Mouse (Mus musculus): ENCODE measurements around the gene Pik3r1. TPM values are rescaled to one million over a fixed set of nuclear protein-coding genes. Genes with fewer than 3 reads are reported as not detected.

Gene Pik3r1
- total and polyA plus RNA-seq, 3 experiments: 23.7 to 132 (median 111) TPM

DNA sequence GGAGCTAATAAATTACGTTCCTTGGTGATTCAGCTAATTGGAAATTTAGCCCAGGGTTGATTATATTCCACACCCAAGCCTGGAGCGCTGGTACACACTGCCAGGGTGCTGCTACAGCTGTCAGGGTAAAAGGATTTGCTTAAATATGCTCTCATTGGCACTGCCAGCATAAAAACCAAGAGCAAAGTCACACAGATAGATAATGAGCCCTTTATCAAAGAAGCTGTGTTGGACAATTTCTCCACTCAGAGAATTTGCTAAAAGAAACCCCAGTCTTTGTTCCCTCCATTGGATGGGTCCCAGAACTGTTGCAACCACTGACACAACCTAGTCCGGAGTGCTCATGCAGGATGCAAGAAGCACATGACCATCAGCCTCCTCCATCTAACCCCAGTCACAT, 9.8 kb upstream of the Pik3r1 start:
- Histone ChIP-seq H3K36me3 (ENCODE audit: control insufficient read depth, insufficient read depth, low read length) (no peaks in the 10 kb centered on the region), H3K27ac (no peak overlapping the region), H3K79me2 (replicated peaks; ENCODE audit: control insufficient read depth, insufficient read depth, low read length) (no peaks in the 10 kb centered on the region), H3K27me3 (ENCODE audit: control insufficient read depth, insufficient read depth, low read length) (no peaks in the 10 kb centered on the region), H3K4me3 (no peak overlapping the region), H3K9ac (ENCODE audit: low read depth, low read length) (no peak overlapping the region), H3K4me1 (ENCODE audit: control insufficient read depth, insufficient read depth, low read length) (no peaks in the 10 kb centered on the region; the same call in 1 of the 2 replicates)
- 83% methylated on average over 3 of the region's 3 CpGs for WGBS
- no peak for DNase-seq
- TF ChIP-seq POLR2A (IDR thresholded peaks at IDR 0.05; ENCODE audit: insufficient read depth, low read depth, low read length) (no peak), EP300 (IDR thresholded peaks at IDR 0.05; ENCODE audit: insufficient read depth, low read depth, low read length) (no peak), CTCF (IDR thresholded peaks at IDR 0.05) (no peak)
- intact Hi-C loops (cut with DNase I): no loop called here

DNA sequence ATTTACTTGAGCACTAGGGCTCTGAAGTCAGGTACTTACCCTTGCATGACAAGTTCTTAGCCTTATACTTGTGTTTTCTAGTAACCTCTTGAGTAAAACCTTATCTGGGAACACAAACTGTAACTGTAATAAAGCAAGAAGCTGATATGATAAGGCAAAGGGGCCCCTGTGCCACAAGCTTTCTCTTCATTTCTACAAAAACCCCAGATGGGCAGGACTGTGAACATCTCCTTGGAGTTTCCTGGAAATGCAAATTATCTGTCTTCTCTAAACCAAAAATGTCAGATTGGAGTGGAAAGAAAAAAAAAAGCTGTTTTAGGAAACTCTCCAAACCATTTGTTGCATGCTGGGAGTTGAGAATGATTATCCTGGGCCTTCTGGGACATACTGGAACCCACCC, 3.1 kb upstream of the Pik3r1 start:
- no peak for DNase-seq
- no peaks in the 10 kb centered on the region for H3K36me3 ChIP-seq (ENCODE audit: control insufficient read depth, insufficient read depth, low read length)
- intact Hi-C loops (cut with DNase I): loop anchor here (2.0 kb wide), 1 partner anchor 38 kb away; no protein-coding TSS in a partner anchor
- no peak overlapping the region for H3K27ac ChIP-seq
- no peaks in the 10 kb centered on the region for H3K27me3 ChIP-seq (ENCODE audit: control insufficient read depth, insufficient read depth, low read length)
- no peak overlapping the region for H3K4me3 ChIP-seq
- peaks cover under 1% of the 10 kb centered on the region; the same call in 1 of the 2 replicates for H3K79me2 ChIP-seq (replicated peaks; ENCODE audit: control insufficient read depth, insufficient read depth, low read length)
- TF ChIP-seq POLR2A (IDR thresholded peaks at IDR 0.05; ENCODE audit: insufficient read depth, low read depth, low read length): no peak
- TF ChIP-seq EP300 (IDR thresholded peaks at IDR 0.05; ENCODE audit: insufficient read depth, low read depth, low read length): no peak
- no peak for TF ChIP-seq CTCF (IDR thresholded peaks at IDR 0.05)
- peaks cover under 1% of the 10 kb centered on the region; the same call in 1 of the 2 replicates for H3K4me1 ChIP-seq (ENCODE audit: control insufficient read depth, insufficient read depth, low read length)
- no peak overlapping the region for H3K9ac ChIP-seq (ENCODE audit: low read depth, low read length)

DNA sequence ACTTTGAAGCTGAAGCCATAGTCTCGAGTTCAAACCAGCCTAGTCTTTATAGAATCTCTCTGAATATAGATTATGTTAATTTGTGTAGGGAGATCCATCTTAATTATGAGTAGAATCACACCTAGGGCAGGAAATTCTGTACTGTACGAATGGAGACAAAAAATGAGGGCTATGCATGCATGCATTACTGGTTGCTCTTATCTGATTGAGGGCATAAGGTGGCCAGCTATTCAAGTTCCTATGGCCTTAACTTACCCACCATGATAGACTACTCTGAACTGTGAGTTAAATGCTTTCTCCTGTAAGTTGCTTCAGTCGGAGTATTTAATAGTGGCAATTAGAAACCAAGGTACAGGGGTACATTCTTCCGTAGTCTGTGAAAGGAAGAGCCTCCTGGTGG, 1.9 kb upstream of the Pik3r1 start:
- no peak for DNase-seq
- no peak overlapping the region for H3K27ac ChIP-seq

DNA sequence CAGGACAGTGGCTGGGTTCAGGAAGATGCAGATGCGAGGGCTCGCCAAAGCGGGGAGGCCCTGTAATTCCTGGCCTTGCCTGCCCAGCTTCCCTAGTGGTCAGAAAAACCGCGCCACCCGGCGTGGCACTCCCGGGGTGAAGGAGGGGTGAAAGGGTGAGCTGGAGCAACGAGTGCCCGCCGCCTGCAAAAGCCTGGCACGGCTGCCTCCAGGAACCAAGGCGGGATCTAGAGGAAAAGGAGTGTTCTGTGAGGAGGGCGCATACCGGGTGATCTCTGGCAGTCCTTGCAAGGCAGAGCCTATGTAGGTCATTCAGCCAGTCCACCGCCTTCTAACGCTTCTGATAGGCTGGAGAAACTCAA, 594 bp upstream of the Pik3r1 start:
- Histone ChIP-seq H3K27ac (peak overlapping the region; percentile 96), H3K36me3 (ENCODE audit: control insufficient read depth, insufficient read depth, low read length) (peaks cover 13% of the 10 kb centered on the region), H3K79me2 (replicated peaks; ENCODE audit: control insufficient read depth, insufficient read depth, low read length) (peaks cover 7% of the 10 kb centered on the region), H3K4me3 (peak overlapping the region; percentile 90), H3K4me1 (ENCODE audit: control insufficient read depth, insufficient read depth, low read length) (peaks cover 8% of the 10 kb centered on the region), H3K27me3 (ENCODE audit: control insufficient read depth, insufficient read depth, low read length) (no peaks in the 10 kb centered on the region), H3K9ac (ENCODE audit: low read depth, low read length) (peak overlapping the region; percentile 92)
- 0% methylated on average over 17 of the region's 17 CpGs for WGBS
- intact Hi-C loops (cut with DNase I): loop anchor here (2.0 to 5.0 kb wide), 3 partner anchors 50 to 554 kb away; no protein-coding TSS in a partner anchor
- peak; percentile 83 to 85 for DNase-seq
- TF ChIP-seq POLR2A (IDR thresholded peaks at IDR 0.05; ENCODE audit: insufficient read depth, low read depth, low read length): peak; percentile 32; the same call in 1 of the 2 replicates
- peak; percentile 65 for TF ChIP-seq CTCF (IDR thresholded peaks at IDR 0.05)
- TF ChIP-seq EP300 (IDR thresholded peaks at IDR 0.05; ENCODE audit: insufficient read depth, low read depth, low read length): no peak

More for the DNA sequence above, 1.9 kb upstream of the Pik3r1 start:
- intact Hi-C loops (cut with DNase I): loop anchor here (2.0 to 5.0 kb wide), 4 partner anchors 39 to 552 kb away; no protein-coding TSS in a partner anchor
- 94% methylated on average over 4 of the region's 4 CpGs for WGBS
- Histone ChIP-seq H3K9ac (ENCODE audit: low read depth, low read length) (no peak overlapping the region), H3K4me1 (ENCODE audit: control insufficient read depth, insufficient read depth, low read length) (peaks cover 2% of the 10 kb centered on the region), H3K4me3 (no peak overlapping the region), H3K27me3 (ENCODE audit: control insufficient read depth, insufficient read depth, low read length) (no peaks in the 10 kb centered on the region), H3K79me2 (replicated peaks; ENCODE audit: control insufficient read depth, insufficient read depth, low read length) (peaks cover 2% of the 10 kb centered on the region; the same call in 1 of the 2 replicates), H3K36me3 (ENCODE audit: control insufficient read depth, insufficient read depth, low read length) (peaks cover 8% of the 10 kb centered on the region)
- TF ChIP-seq POLR2A (IDR thresholded peaks at IDR 0.05; ENCODE audit: insufficient read depth, low read depth, low read length) (no peak), CTCF (IDR thresholded peaks at IDR 0.05) (no peak), EP300 (IDR thresholded peaks at IDR 0.05; ENCODE audit: insufficient read depth, low read depth, low read length) (no peak)

DNA sequence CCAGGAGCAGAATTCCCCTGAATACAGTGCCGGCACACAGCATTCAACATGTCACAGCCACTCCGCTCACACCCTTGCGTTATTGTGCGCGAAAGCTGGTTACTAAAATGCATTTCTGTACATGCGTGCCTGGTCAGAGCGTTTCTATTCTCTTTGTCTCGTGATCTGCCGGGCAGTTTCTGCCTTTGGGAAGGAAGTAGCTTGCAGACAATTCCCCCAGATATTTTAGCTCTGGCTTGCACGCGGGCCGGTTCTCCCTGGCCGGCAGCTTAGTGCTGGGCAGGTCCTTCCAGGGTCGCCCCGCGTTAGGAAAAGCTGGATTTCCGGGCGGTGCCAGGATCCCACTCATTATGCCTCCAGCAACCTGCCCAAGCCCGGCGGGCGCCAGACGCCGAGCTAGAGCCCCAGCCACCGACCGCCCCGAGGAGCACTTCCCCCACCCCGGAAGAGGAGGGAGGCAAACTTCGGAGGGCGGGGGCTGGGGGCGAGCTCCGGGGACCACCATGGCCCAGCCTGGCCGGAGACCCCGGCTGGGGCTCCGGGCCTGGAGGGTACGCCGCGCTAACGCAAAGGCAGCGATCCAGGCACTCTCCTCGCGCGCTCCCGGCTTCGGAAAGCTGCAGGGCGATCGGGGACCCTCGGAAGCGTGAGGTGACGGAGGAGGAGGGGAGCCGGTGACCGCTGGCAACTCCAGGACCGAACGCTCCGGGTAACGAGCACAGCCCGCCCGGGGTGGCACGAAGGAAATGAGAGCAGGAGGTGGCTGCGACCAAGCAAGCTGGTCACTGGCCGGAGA, 806 bp downstream of the Pik3r1 start:
- intact Hi-C loops (cut with DNase I): loop anchor here (2.0 to 5.0 kb wide), 3 partner anchors 30 to 555 kb away; no protein-coding TSS in a partner anchor
- H3K4me3 ChIP-seq: peak overlapping the region; percentile 90
- H3K27me3 ChIP-seq (ENCODE audit: control insufficient read depth, insufficient read depth, low read length): no peaks in the 10 kb centered on the region
- H3K9ac ChIP-seq (ENCODE audit: low read depth, low read length): peak overlapping the region; percentile 97
- peak; percentile 77 to 79 for DNase-seq
- WGBS: under 1% methylated on average over 58 of the region's 60 CpGs
- peaks cover 13% of the 10 kb centered on the region for H3K79me2 ChIP-seq (replicated peaks; ENCODE audit: control insufficient read depth, insufficient read depth, low read length)
- no peak for TF ChIP-seq CTCF (IDR thresholded peaks at IDR 0.05)
- no peak for TF ChIP-seq EP300 (IDR thresholded peaks at IDR 0.05; ENCODE audit: insufficient read depth, low read depth, low read length)
- peak; percentile 44 for TF ChIP-seq POLR2A (IDR thresholded peaks at IDR 0.05; ENCODE audit: insufficient read depth, low read depth, low read length)
- peaks cover 17% of the 10 kb centered on the region for H3K4me1 ChIP-seq (ENCODE audit: control insufficient read depth, insufficient read depth, low read length)
- peaks cover 18% of the 10 kb centered on the region for H3K36me3 ChIP-seq (ENCODE audit: control insufficient read depth, insufficient read depth, low read length)
- peak overlapping the region; percentile 96 for H3K27ac ChIP-seq

DNA sequence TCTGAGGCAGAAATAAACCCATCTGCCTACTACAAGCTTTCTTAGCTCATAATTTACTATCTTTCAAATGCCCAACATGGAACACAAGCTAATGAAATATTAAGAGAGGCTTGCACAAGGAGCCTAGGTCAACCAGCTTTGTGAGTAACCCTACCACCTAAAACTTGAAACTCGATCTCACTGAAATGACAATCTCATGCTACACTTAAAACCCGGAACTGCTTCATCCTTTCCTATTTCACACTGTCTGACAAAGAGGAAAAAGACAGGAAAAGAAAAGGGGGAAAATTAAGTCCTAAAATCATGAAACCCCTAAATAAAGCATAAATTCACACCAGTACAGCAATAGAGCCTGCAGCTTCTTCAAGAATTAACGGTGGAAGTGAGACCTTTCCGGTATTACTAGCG, 1.4 kb downstream of the Pik3r1 start:
- Histone ChIP-seq H3K27me3 (ENCODE audit: control insufficient read depth, insufficient read depth, low read length) (no peaks in the 10 kb centered on the region), H3K4me3 (peak overlapping the region; percentile 90), H3K79me2 (replicated peaks; ENCODE audit: control insufficient read depth, insufficient read depth, low read length) (peaks cover 13% of the 10 kb centered on the region), H3K27ac (peak overlapping the region; percentile 96), H3K9ac (ENCODE audit: low read depth, low read length) (peak overlapping the region; percentile 97), H3K4me1 (ENCODE audit: control insufficient read depth, insufficient read depth, low read length) (peaks cover 17% of the 10 kb centered on the region), H3K36me3 (ENCODE audit: control insufficient read depth, insufficient read depth, low read length) (peaks cover 20% of the 10 kb centered on the region)
- intact Hi-C loops (cut with DNase I): loop anchor here (2.0 to 5.0 kb wide), 3 partner anchors 30 to 556 kb away; no protein-coding TSS in a partner anchor
- no peak for TF ChIP-seq CTCF (IDR thresholded peaks at IDR 0.05)
- no peak for TF ChIP-seq EP300 (IDR thresholded peaks at IDR 0.05; ENCODE audit: insufficient read depth, low read depth, low read length)
- TF ChIP-seq POLR2A (IDR thresholded peaks at IDR 0.05; ENCODE audit: insufficient read depth, low read depth, low read length): no peak
- 1% methylated on average over 5 of the region's 5 CpGs for WGBS
- DNase-seq: no peak

Data from heart, adult 2 months (tissue).